Mouse (Mus musculus) adrenal gland, adult 8-10 months (tissue): Measurements from ENCODE around the gene Stip1. TPM values are rescaled to one million over a fixed set of nuclear protein-coding genes. Genes with fewer than 3 reads are reported as not detected.
"Not testable (repeated sequence)": the region's sequence is repeated elsewhere in the genome, so short reads cannot be mapped to it uniquely, and the experiment has no call there.

Experiments
- DNase-seq: peaks from one replicate; pipeline ENCODE4 v3.0.0; 2022
- total RNA-seq, 4 experiments: library from RNA; stranded (reverse); gene quantifications; 2 replicates each; pipeline ENCODE4 v1.2.4; 2022

Gene Stip1
- total RNA-seq, 4 experiments from 2014 or later, result 129 to 273 (median 162) TPM

GRCm38 (mm10) chr19:7064571-7064970 lies 24.8 kb upstream of the Stip1 start:
- DNase-seq, result peak; percentile 54

- no peak for DNase-seq
Measured at GRCm38 (mm10) chr19:7062916-7063315, 23.1 kb upstream of the Stip1 start.

- no peak for DNase-seq
Measured at GRCm38 (mm10) chr19:7062110-7062509, 22.3 kb upstream of the Stip1 start.

- no peak for DNase-seq
Measured at GRCm38 (mm10) chr19:7058541-7058940, 18.8 kb upstream of the Stip1 start.

GRCm38 (mm10) chr19:7057722-7058207 lies 18.0 kb upstream of the Stip1 start:
- peak; percentile 87 for DNase-seq

- peak; percentile 70 for DNase-seq
Measured at GRCm38 (mm10) chr19:7057126-7057721, 17.5 kb upstream of the Stip1 start.

- DNase-seq, result peak; percentile 77
Measured at GRCm38 (mm10) chr19:7056248-7057087, 16.7 kb upstream of the Stip1 start, which contains the start of gene Macrod1. TSS of gene Macrod1 (plus strand) at chr19:7056810.

- DNase-seq, result no peak
Measured at GRCm38 (mm10) chr19:7055173-7055572, 15.4 kb upstream of the Stip1 start.

GRCm38 (mm10) chr19:7054772-7055171 lies 15.0 kb upstream of the Stip1 start:
- DNase-seq, result no peak

GRCm38 (mm10) chr19:7053382-7053781 lies 13.6 kb upstream of the Stip1 start:
- DNase-seq, result not testable (repeated sequence)

- no peak for DNase-seq
Measured at GRCm38 (mm10) chr19:7044706-7045105, 4.9 kb upstream of the Stip1 start.

GRCm38 (mm10) chr19:7044279-7044678 lies 4.5 kb upstream of the Stip1 start:
- no peak for DNase-seq

GRCm38 (mm10) chr19:7041171-7041570 lies 1.4 kb upstream of the Stip1 start:
- DNase-seq, result no peak

- no peak for DNase-seq
Measured at GRCm38 (mm10) chr19:7040637-7041130, 917 bp upstream of the Stip1 start.

- peak; percentile 71 for DNase-seq
Measured at GRCm38 (mm10) chr19:7039088-7039720, 563 bp downstream of the Stip1 start.

- no peak for DNase-seq
Measured at GRCm38 (mm10) chr19:7034006-7034405, 5.8 kb downstream of the Stip1 start.

- DNase-seq, result no peak
Measured at GRCm38 (mm10) chr19:7029531-7029930, 10.2 kb downstream of the Stip1 start.

- peak; percentile 60 for DNase-seq
Measured at GRCm38 (mm10) chr19:7020224-7020641, 19.5 kb downstream of the Stip1 start.

GRCm38 (mm10) chr19:7019191-7019590 lies 20.6 kb downstream of the Stip1 start, which contains the start of gene Fermt3:
TSS of gene Fermt3 (minus strand) at chr19:7019469.
- no peak for DNase-seq

- no peak for DNase-seq
Measured at GRCm38 (mm10) chr19:7018546-7018945, 21.2 kb downstream of the Stip1 start.

GRCm38 (mm10) chr19:7017541-7018457 lies 22.0 kb downstream of the Stip1 start:
- no peak for DNase-seq
